Mouse (Mus musculus): Measurements from ENCODE around the gene Fkbp9. TPM values are rescaled to one million over a fixed set of nuclear protein-coding genes. Genes with fewer than 3 reads are reported as not detected.

Fkbp9 gene
- polyA plus RNA-seq, 1 experiment from 2014 or later = 113 TPM

- Histone ChIP-seq H3K4me2 (ENCODE audit: low read length) (no peak overlapping the region), H3K4me3 (ENCODE audit: low read depth, low read length) (no peak overlapping the region), H3K9ac (ENCODE audit: low read length) (no peak overlapping the region), H3K27me3 (replicated peaks; ENCODE audit: control insufficient read depth, insufficient read depth, low read length) (no peaks in the 10 kb centered on the region), H3K36me3 (ENCODE audit: control insufficient read depth, insufficient read depth, low read length) (no peaks in the 10 kb centered on the region), H3K9me3 (ENCODE audit: control insufficient read depth, low read length) (no peaks in the 10 kb centered on the region), H3K27ac (ENCODE audit: low read depth) (no peak overlapping the region), H3K4me1 (replicated peaks; ENCODE audit: control insufficient read depth, insufficient read depth, low read length) (no peaks in the 10 kb centered on the region)
- DNase-seq (ENCODE audit: low spot score) = peak; percentile 46
- 46% methylated on average over 3 of the region's 3 CpGs for WGBS
- ATAC-seq (replicated peaks; ENCODE audit: low FRiP score, low TSS enrichment, low read depth) = no peak; the same call in 1 of the 2 replicates
These were observed 6.2 kb upstream of the Fkbp9 start for GRCm38 (mm10) chr6:56825657-56826056.

DNA sequence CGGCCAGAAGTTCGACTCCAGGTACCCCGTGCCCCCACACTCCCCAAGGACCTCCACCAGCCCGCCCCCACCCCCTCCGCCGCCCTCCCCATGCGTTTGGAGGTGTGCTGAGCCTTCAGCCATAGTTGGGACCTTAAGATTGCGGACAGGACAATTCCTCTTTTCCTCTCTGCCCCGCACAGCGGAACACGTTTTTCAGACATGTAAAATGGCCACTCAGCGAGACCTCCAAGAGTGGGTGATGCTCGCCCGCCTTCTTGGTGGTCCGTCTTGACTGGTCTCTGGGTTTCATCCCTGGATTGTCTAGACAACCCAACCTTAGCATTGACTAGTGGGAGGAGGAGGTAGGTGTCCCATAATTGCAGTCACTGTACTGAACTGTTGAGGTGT, 543 bp downstream of the Fkbp9 start:
- Histone ChIP-seq H3K4me2 (ENCODE audit: low read length) (peak overlapping the region; percentile 71), H3K9me3 (ENCODE audit: control insufficient read depth, low read length) (no peaks in the 10 kb centered on the region), H3K4me3 (ENCODE audit: low read depth, low read length) (peak overlapping the region; percentile 72), H3K27me3 (replicated peaks; ENCODE audit: control insufficient read depth, insufficient read depth, low read length) (no peaks in the 10 kb centered on the region), H3K4me1 (replicated peaks; ENCODE audit: control insufficient read depth, insufficient read depth, low read length) (no peaks in the 10 kb centered on the region), H3K27ac (ENCODE audit: low read depth) (peak overlapping the region; percentile 84), H3K36me3 (ENCODE audit: control insufficient read depth, insufficient read depth, low read length) (peaks cover 17% of the 10 kb centered on the region), H3K9ac (ENCODE audit: low read length) (peak overlapping the region; percentile 80)
- under 1% methylated on average over 12 of the region's 15 CpGs for WGBS
- DNase-seq (ENCODE audit: low spot score) (peak; percentile 80), ATAC-seq (replicated peaks; ENCODE audit: low FRiP score, low TSS enrichment, low read depth) (peak; percentile 44; the same call in 1 of the 2 replicates)

DNA sequence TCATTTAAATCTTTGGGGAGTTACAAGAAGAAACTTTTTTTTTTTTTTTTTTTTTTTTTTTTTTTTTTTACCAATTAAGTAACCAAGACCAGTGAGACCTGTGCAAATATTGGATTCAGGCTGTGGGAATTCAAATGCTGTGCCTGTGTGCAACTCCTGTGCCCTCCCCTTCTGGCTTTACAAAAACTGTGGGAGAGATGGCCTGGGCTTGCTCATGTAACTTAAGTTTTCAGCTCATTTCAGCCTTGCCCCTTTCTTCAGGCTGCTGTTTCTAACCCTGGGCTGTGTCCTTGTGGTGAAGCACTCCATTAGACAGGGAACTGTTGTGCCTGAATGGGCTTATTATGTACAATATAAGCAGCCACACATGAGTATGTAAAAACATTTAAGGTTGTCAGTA, 971 bp downstream of the Fkbp9 start:
- peak; percentile 51 for DNase-seq (ENCODE audit: low spot score)
- H3K4me2 ChIP-seq (ENCODE audit: low read length) = peak overlapping the region; percentile 71
- no peak for ATAC-seq (replicated peaks; ENCODE audit: low FRiP score, low TSS enrichment, low read depth)
- peaks cover 20% of the 10 kb centered on the region for H3K36me3 ChIP-seq (ENCODE audit: control insufficient read depth, insufficient read depth, low read length)
- no peaks in the 10 kb centered on the region for H3K4me1 ChIP-seq (replicated peaks; ENCODE audit: control insufficient read depth, insufficient read depth, low read length)
- H3K27ac ChIP-seq (ENCODE audit: low read depth) = no peak overlapping the region
- H3K4me3 ChIP-seq (ENCODE audit: low read depth, low read length) = peak overlapping the region; percentile 72
- H3K9ac ChIP-seq (ENCODE audit: low read length) = peak overlapping the region; percentile 80
- no peaks in the 10 kb centered on the region for H3K9me3 ChIP-seq (ENCODE audit: control insufficient read depth, low read length)
- H3K27me3 ChIP-seq (replicated peaks; ENCODE audit: control insufficient read depth, insufficient read depth, low read length) = no peaks in the 10 kb centered on the region

DNA sequence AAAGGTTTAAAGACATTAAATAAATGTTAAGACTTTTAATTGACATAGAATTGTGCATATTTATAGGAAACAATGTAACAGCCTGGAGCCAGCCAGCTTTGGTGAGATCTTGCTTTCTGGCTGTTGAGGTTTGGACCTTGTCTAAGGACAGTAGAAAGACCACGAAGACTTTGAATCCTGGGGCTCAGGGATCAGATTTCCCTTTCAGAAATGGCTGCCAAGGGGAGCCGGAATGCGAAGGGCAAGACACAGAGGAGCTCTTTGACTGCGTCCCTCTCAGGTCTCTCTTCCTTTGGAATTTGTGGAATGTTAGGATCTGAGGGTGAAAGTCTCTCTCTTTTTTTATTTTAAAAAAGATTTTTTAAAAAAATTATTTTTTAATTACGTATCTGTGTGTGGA, 2.9 kb downstream of the Fkbp9 start:
- Histone ChIP-seq H3K4me1 (replicated peaks; ENCODE audit: control insufficient read depth, insufficient read depth, low read length) (no peaks in the 10 kb centered on the region), H3K9ac (ENCODE audit: low read length) (no peak overlapping the region), H3K4me2 (ENCODE audit: low read length) (no peak overlapping the region), H3K27ac (ENCODE audit: low read depth) (no peak overlapping the region), H3K36me3 (ENCODE audit: control insufficient read depth, insufficient read depth, low read length) (peaks cover 22% of the 10 kb centered on the region), H3K4me3 (ENCODE audit: low read depth, low read length) (no peak overlapping the region), H3K9me3 (ENCODE audit: control insufficient read depth, low read length) (no peaks in the 10 kb centered on the region), H3K27me3 (replicated peaks; ENCODE audit: control insufficient read depth, insufficient read depth, low read length) (no peaks in the 10 kb centered on the region)
- WGBS = 50% methylated on average over 5 of the region's 5 CpGs
- peak; percentile 38 for DNase-seq (ENCODE audit: low spot score)
- ATAC-seq (replicated peaks; ENCODE audit: low FRiP score, low TSS enrichment, low read depth) = no peak

DNA sequence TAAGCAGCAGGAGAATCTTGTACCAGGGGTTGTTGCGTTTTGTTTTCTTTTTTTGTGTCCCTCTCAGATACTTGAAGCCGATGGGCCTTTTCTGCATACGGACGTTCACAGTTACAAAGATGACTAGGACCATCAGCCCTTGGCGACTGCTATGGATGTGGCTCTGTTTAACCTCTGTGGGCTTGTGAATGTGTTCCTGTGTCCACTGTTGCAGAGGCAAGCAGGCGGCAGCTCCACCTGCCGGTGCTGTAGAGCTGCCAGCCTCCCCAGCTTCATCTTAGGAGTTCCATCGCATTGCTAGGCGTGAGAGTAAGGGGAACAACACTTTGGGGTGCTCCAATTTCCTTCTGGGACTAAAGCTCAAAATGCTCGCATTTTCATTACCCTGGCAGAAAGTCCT, 3.7 kb downstream of the Fkbp9 start:
- H3K4me2 ChIP-seq (ENCODE audit: low read length) = no peak overlapping the region
- H3K27me3 ChIP-seq (replicated peaks; ENCODE audit: control insufficient read depth, insufficient read depth, low read length) = no peaks in the 10 kb centered on the region
- H3K9ac ChIP-seq (ENCODE audit: low read length) = no peak overlapping the region
- peaks cover 22% of the 10 kb centered on the region for H3K36me3 ChIP-seq (ENCODE audit: control insufficient read depth, insufficient read depth, low read length)
- H3K27ac ChIP-seq (ENCODE audit: low read depth) = no peak overlapping the region
- H3K9me3 ChIP-seq (ENCODE audit: control insufficient read depth, low read length) = no peaks in the 10 kb centered on the region
- DNase-seq (ENCODE audit: low spot score) = peak; percentile 15
- H3K4me1 ChIP-seq (replicated peaks; ENCODE audit: control insufficient read depth, insufficient read depth, low read length) = no peaks in the 10 kb centered on the region
- no peak for ATAC-seq (replicated peaks; ENCODE audit: low FRiP score, low TSS enrichment, low read depth)
- H3K4me3 ChIP-seq (ENCODE audit: low read depth, low read length) = no peak overlapping the region
- 88% methylated on average over 10 of the region's 10 CpGs for WGBS

DNA sequence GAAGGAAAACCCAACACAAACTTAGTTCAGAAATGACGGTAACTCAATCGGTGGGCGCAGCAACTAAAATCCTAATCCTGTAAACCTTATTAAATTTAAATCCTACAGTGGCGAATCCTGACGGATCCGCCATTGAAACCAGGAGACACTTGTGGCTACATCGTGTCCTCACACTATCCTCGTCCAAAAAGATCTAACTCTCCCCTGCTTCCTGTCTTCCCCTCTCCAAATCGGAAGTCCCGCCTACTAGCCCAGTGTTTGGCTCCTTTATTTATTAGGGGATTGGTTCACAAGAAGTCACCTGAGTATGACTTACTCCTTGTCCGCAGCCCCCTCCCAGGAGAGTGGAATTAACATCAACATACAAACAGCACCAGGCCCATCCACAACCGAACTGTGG, 5.3 kb downstream of the Fkbp9 start:
- DNase-seq (ENCODE audit: low spot score) (peak; percentile 23), ATAC-seq (replicated peaks; ENCODE audit: low FRiP score, low TSS enrichment, low read depth) (no peak)
- no peak overlapping the region for H3K4me3 ChIP-seq (ENCODE audit: low read depth, low read length)
- no peak overlapping the region for H3K9ac ChIP-seq (ENCODE audit: low read length)
- no peaks in the 10 kb centered on the region for H3K9me3 ChIP-seq (ENCODE audit: control insufficient read depth, low read length)
- H3K4me1 ChIP-seq (replicated peaks; ENCODE audit: control insufficient read depth, insufficient read depth, low read length) = no peaks in the 10 kb centered on the region
- H3K27ac ChIP-seq (ENCODE audit: low read depth) = no peak overlapping the region
- H3K27me3 ChIP-seq (replicated peaks; ENCODE audit: control insufficient read depth, insufficient read depth, low read length) = no peaks in the 10 kb centered on the region
- 95% methylated on average over 12 of the region's 12 CpGs for WGBS
- no peak overlapping the region for H3K4me2 ChIP-seq (ENCODE audit: low read length)
- peaks cover 22% of the 10 kb centered on the region for H3K36me3 ChIP-seq (ENCODE audit: control insufficient read depth, insufficient read depth, low read length)

GRCm38 (mm10) chr6:56837621-56838020, 5.8 kb downstream of the Fkbp9 start:
- H3K27me3 ChIP-seq (replicated peaks; ENCODE audit: control insufficient read depth, insufficient read depth, low read length) = no peaks in the 10 kb centered on the region
- H3K27ac ChIP-seq (ENCODE audit: low read depth) = no peak overlapping the region
- H3K4me2 ChIP-seq (ENCODE audit: low read length) = no peak overlapping the region
- peak; percentile 9 for DNase-seq (ENCODE audit: low spot score)
- H3K9me3 ChIP-seq (ENCODE audit: control insufficient read depth, low read length) = no peaks in the 10 kb centered on the region
- ATAC-seq (replicated peaks; ENCODE audit: low FRiP score, low TSS enrichment, low read depth) = no peak
- no peak overlapping the region for H3K9ac ChIP-seq (ENCODE audit: low read length)
- H3K4me1 ChIP-seq (replicated peaks; ENCODE audit: control insufficient read depth, insufficient read depth, low read length) = no peaks in the 10 kb centered on the region
- peaks cover 22% of the 10 kb centered on the region for H3K36me3 ChIP-seq (ENCODE audit: control insufficient read depth, insufficient read depth, low read length)
- 87% methylated on average over 3 of the region's 3 CpGs for WGBS
- no peak overlapping the region for H3K4me3 ChIP-seq (ENCODE audit: low read depth, low read length)

DNA sequence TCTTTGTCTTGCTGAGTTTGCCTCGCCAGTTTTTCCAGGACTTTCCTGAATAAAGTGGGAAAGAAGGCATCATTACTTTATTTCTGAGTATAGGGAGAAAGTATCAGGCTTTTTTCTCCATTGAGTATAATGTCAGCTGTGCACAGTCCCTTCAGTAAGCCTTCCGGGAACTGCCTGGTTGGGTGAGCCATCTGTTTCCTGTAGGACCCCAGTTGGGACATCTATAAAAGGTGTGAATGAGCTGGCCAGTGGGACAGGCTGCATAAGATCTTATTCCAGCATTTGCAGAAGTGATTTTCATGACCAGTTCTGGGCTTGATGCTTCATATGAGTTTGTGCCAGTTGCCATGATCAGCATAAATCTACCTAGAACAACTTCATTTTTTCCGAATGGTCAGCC, 11.4 kb downstream of the Fkbp9 start:
- Histone ChIP-seq H3K4me2 (ENCODE audit: low read length) (no peak overlapping the region), H3K27ac (ENCODE audit: low read depth) (no peak overlapping the region), H3K9me3 (ENCODE audit: control insufficient read depth, low read length) (no peaks in the 10 kb centered on the region), H3K4me3 (ENCODE audit: low read depth, low read length) (no peak overlapping the region), H3K27me3 (replicated peaks; ENCODE audit: control insufficient read depth, insufficient read depth, low read length) (no peaks in the 10 kb centered on the region), H3K36me3 (ENCODE audit: control insufficient read depth, insufficient read depth, low read length) (0 out of 2 replicates have a peak, but pooled peaks cover 8% of the 10 kb centered on the region), H3K4me1 (replicated peaks; ENCODE audit: control insufficient read depth, insufficient read depth, low read length) (no peaks in the 10 kb centered on the region), H3K9ac (ENCODE audit: low read length) (no peak overlapping the region)
- ATAC-seq (replicated peaks; ENCODE audit: low FRiP score, low TSS enrichment, low read depth) (no peak), DNase-seq (ENCODE audit: low spot score) (no peak)
- WGBS = 87% methylated on average over 3 of the region's 3 CpGs

DNA sequence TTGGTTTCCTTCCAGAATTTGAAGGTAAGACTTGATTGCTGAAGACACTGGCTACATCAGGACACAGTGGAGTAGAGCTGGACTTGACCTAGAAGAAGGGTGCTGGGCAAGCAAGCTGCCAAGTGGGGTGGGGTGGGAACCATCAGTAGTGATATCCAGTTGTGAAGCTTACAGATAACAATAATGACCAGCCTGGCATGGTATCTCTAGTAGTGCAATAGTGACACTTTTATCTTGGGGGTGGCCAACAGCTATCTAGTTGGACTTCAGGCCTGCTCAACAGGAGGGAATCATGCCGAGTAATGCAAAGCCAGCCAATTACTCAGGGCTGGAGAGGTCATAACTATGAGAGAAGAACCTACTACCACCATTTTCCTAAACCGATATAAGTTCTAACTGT, 12.5 kb downstream of the Fkbp9 start:
- H3K4me1 ChIP-seq (replicated peaks; ENCODE audit: control insufficient read depth, insufficient read depth, low read length) = no peaks in the 10 kb centered on the region
- H3K27me3 ChIP-seq (replicated peaks; ENCODE audit: control insufficient read depth, insufficient read depth, low read length) = no peaks in the 10 kb centered on the region
- WGBS = 95% methylated on average over 2 of the region's 2 CpGs
- H3K9ac ChIP-seq (ENCODE audit: low read length) = no peak overlapping the region
- DNase-seq (ENCODE audit: low spot score) (no peak), ATAC-seq (replicated peaks; ENCODE audit: low FRiP score, low TSS enrichment, low read depth) (no peak)
- no peak overlapping the region for H3K4me2 ChIP-seq (ENCODE audit: low read length)
- no peak overlapping the region for H3K27ac ChIP-seq (ENCODE audit: low read depth)
- H3K9me3 ChIP-seq (ENCODE audit: control insufficient read depth, low read length) = no peaks in the 10 kb centered on the region
- H3K36me3 ChIP-seq (ENCODE audit: control insufficient read depth, insufficient read depth, low read length) = 0 out of 2 replicates have a peak, but pooled peaks cover 8% of the 10 kb centered on the region
- no peak overlapping the region for H3K4me3 ChIP-seq (ENCODE audit: low read depth, low read length)

All from intestine, embryonic 14.5 days (tissue).